8 mouse cellular contexts compared by ENCODE assay signal in genomic region chr10:66865010-66865582, GRCm38 (mm10).
DNase-seq lines count a peak whose midpoint lies in the region; ATAC-seq and TF ChIP-seq lines count a peak whose summit lies in the region.

No protein-coding gene starts in this region.

- no peaks in the 10 kb centered on the region for H3K9me3 ChIP-seq in lung, embryonic 14.5 days (ENCODE audit: low read depth, low read length)

- peak; percentile 17 for DNase-seq in lung, embryonic 14.5 days
- no peak for DNase-seq in lung, adult 2 months
- DNase-seq in kidney, postnatal 14 days, result peak; percentile 9
- peak; percentile 12 for DNase-seq in thymus, postnatal 0 days (ENCODE audit: low spot score)
- no peak for DNase-seq in gastrocnemius, postnatal 4 days (ENCODE audit: low spot score in 2 of 2)
- DNase-seq in adrenal gland, postnatal 14 days, result no peak
- DNase-seq in urinary bladder, postnatal 36 days (ENCODE audit: low spot score in 2 of 2), result no peak

- TF ChIP-seq CTCF in lung, embryonic 14.5 days (IDR thresholded peaks at IDR 0.05; ENCODE audit: low read depth), result no peak
- no peak for TF ChIP-seq CTCF in lung, adult 2 months (IDR thresholded peaks at IDR 0.05; ENCODE audit: insufficient read depth, low read length)
- TF ChIP-seq CTCF in bone marrow macrophage, adult 2 months (IDR thresholded peaks at IDR 0.05; ENCODE audit: low read depth, low read length), result no peak

- WGBS in lung, embryonic 14.5 days, result 61% methylated on average over 10 of the region's 10 CpGs
- WGBS in lung, adult 2 months, result 53% methylated on average over 10 of the region's 10 CpGs

- peak; percentile 33; the same call in 1 of the 2 replicates for ATAC-seq in lung, embryonic 14.5 days (ENCODE audit: insufficient read depth)

- H3K4me3 ChIP-seq in lung, embryonic 14.5 days (ENCODE audit: low read depth, low read length), result no peak overlapping the region
- no peak overlapping the region for H3K4me3 ChIP-seq in lung, adult 2 months (replicated peaks; ENCODE audit: extremely low read depth, low read depth, low read length)
- peak overlapping the region; percentile 31 for H3K4me3 ChIP-seq in bone marrow macrophage, adult 2 months (ENCODE audit: insufficient read depth, low read length)

- no peak overlapping the region for H3K4me2 ChIP-seq in lung, embryonic 14.5 days

- H3K4me1 ChIP-seq in lung, embryonic 14.5 days (ENCODE audit: insufficient read depth), result no peaks in the 10 kb centered on the region
- H3K4me1 ChIP-seq in lung, adult 2 months (ENCODE audit: control insufficient read depth, insufficient read depth, low read length), result peaks cover 6% of the 10 kb centered on the region
- H3K4me1 ChIP-seq in bone marrow macrophage, adult 2 months (ENCODE audit: control insufficient read depth, insufficient read depth, low read length), result peaks cover 47% of the 10 kb centered on the region

- no peaks in the 10 kb centered on the region for H3K36me3 ChIP-seq in lung, embryonic 14.5 days (ENCODE audit: insufficient read depth)

- TF ChIP-seq POLR2A in lung, adult 2 months (IDR thresholded peaks at IDR 0.05; ENCODE audit: borderline replicate concordance, extremely low read depth, low read depth, low read length), result no peak
- no peak for TF ChIP-seq POLR2A in bone marrow macrophage, adult 2 months (IDR thresholded peaks at IDR 0.05; ENCODE audit: borderline replicate concordance, low read depth, low read length)

- no peak overlapping the region for H3K9ac ChIP-seq in lung, embryonic 14.5 days

- H3K27me3 ChIP-seq in lung, embryonic 14.5 days (ENCODE audit: insufficient read depth, low read length), result no peaks in the 10 kb centered on the region

- H3K27ac ChIP-seq in lung, embryonic 14.5 days (ENCODE audit: low read depth), result peak overlapping the region; percentile 44; the same call in 1 of the 2 replicates
- peak overlapping the region; percentile 90 for H3K27ac ChIP-seq in bone marrow macrophage, adult 2 months (ENCODE audit: insufficient read depth, low read depth, low read length)

Comparison
In these comparisons a context has a peak if more than half of its experiments do, and no peak if none do; other contexts are left out.
1. DNase-seq: peak in lung, embryonic 14.5 days (single experiment), kidney, postnatal 14 days (single experiment) and thymus, postnatal 0 days (single experiment); none in lung, adult 2 months (single experiment), gastrocnemius, postnatal 4 days (0 of 2), adrenal gland, postnatal 14 days (single experiment) and urinary bladder, postnatal 36 days (0 of 2).